Mouse (Mus musculus) embryonic facial prominence, embryonic 11.5 days (tissue): ENCODE measurements around the gene Sart1. TPM values are rescaled to one million over a fixed set of nuclear protein-coding genes. Genes with fewer than 3 reads are reported as not detected.

Experiments used
- ATAC-seq: fragments of 200-750 bp; cut with Nextera tagmentation; replicated peaks from 2 replicates; pipeline ENCODE4 v1.8.0; 2017; ENCODE audit warnings: low read depth; ENCODE audit not compliant: insufficient number of reproducible peaks, low FRiP score, low TSS enrichment
- DNase-seq: peaks from one replicate; pipeline ENCODE4 v3.0.0-alpha.2; 2015; ENCODE audit warnings: low spot score
- H3K27ac ChIP-seq: fragments of 300-500 bp; sonication (generic); replicated peaks from 2 replicates; pipeline ENCODE4 v1.5.1; 2014; ENCODE audit warnings: mild to moderate bottlenecking, low read depth, low read length, control low read depth
- H3K27me3 ChIP-seq: fragments of 300-500 bp; sonication (generic); 2 replicates; pipeline ENCODE4 v1.6.1; 2014; ENCODE audit warnings: mild to moderate bottlenecking, low read length, moderate library complexity, mixed read lengths; ENCODE audit not compliant: control insufficient read depth, insufficient read depth
- H3K36me3 ChIP-seq: fragments of 300-500 bp; sonication (generic); replicated peaks from 2 replicates; pipeline ENCODE4 v1.6.1; 2014; ENCODE audit warnings: low read depth, mild to moderate bottlenecking, low read length, moderate library complexity, mixed read lengths; ENCODE audit not compliant: control insufficient read depth, insufficient read depth
- H3K4me1 ChIP-seq: fragments of 300-500 bp; sonication (generic); 2 replicates; pipeline ENCODE4 v1.6.1; 2014; ENCODE audit warnings: low read length, mixed read lengths; ENCODE audit not compliant: control insufficient read depth, insufficient read depth
- H3K4me2 ChIP-seq: fragments of 300-500 bp; sonication (generic); 2 replicates; pipeline ENCODE4 v1.6.1; 2014; ENCODE audit warnings: low read depth, mild to moderate bottlenecking, control low read depth, low read length, moderate library complexity
- H3K4me3 ChIP-seq: fragments of 300-500 bp; sonication (generic); 2 replicates; pipeline ENCODE4 v1.5.1; 2014; ENCODE audit warnings: low read depth, low read length, control low read depth
- H3K9ac ChIP-seq: fragments of 300-500 bp; sonication (generic); replicated peaks from 2 replicates; pipeline ENCODE4 v1.6.1; 2014; ENCODE audit warnings: mild to moderate bottlenecking, control low read depth, low read length
- H3K9me3 ChIP-seq: fragments of 300-500 bp; sonication (generic); replicated peaks from 2 replicates; pipeline ENCODE4 v1.6.1; 2016; ENCODE audit warnings: mild to moderate bottlenecking, low read length, inconsistent platforms, mixed read lengths; ENCODE audit not compliant: control insufficient read depth
- WGBS: fragments of 180-500 bp; shearing (Covaris S2); extraction: QIAGEN DNeasy Blood & Tissue Kit; methylation state at CpG from one replicate; pipeline ENCODE4 v1.1.7; 2014; 5-methylcytosine and 5-hydroxymethylcytosine counted together
- polyA plus RNA-seq: library from polyadenylated mRNA; unstranded; fragments of >200 nt; fragmentation: Nextera tagmentation; extraction: Ambion mirVana; gene quantifications from 2 replicates; pipeline ENCODE4 v1.2.1, GENCODE M21; 2014

The Sart1 gene
- polyA plus RNA-seq, 1 experiment from 2014 or later = 72.9 TPM

- DNase-seq (no peak), ATAC-seq (no peak)
- Histone ChIP-seq H3K4me2 (no peak overlapping the region), H3K4me3 (no peak overlapping the region), H3K36me3 (peaks cover 20% of the 10 kb centered on the region), H3K9ac (no peak overlapping the region), H3K27me3 (no peaks in the 10 kb centered on the region), H3K9me3 (no peaks in the 10 kb centered on the region), H3K4me1 (no peaks in the 10 kb centered on the region), H3K27ac (no peak overlapping the region)
- WGBS = 98% methylated on average over 1 of the region's 1 CpGs
Observed at GRCm38 (mm10) chr19:5377446-5377845, 11.1 kb downstream of the Sart1 start.

- H3K9ac ChIP-seq = no peak overlapping the region
- DNase-seq (no peak), ATAC-seq (no peak)
- no peak overlapping the region for H3K27ac ChIP-seq
- WGBS = 76% methylated on average over 4 of the region's 4 CpGs
- H3K36me3 ChIP-seq = peaks cover 21% of the 10 kb centered on the region
- no peak overlapping the region for H3K4me3 ChIP-seq
- H3K4me2 ChIP-seq = no peak overlapping the region
- H3K9me3 ChIP-seq = no peaks in the 10 kb centered on the region
- H3K4me1 ChIP-seq = no peaks in the 10 kb centered on the region
- no peaks in the 10 kb centered on the region for H3K27me3 ChIP-seq
Observed at GRCm38 (mm10) chr19:5374748-5375147, 13.8 kb downstream of the Sart1 start.

GRCm38 (mm10) chr19:5374177-5374576 lies 14.3 kb downstream of the Sart1 start:
- Histone ChIP-seq H3K9me3 (no peaks in the 10 kb centered on the region), H3K4me1 (no peaks in the 10 kb centered on the region), H3K4me3 (no peak overlapping the region), H3K36me3 (peaks cover 22% of the 10 kb centered on the region), H3K27ac (no peak overlapping the region), H3K9ac (no peak overlapping the region), H3K27me3 (no peaks in the 10 kb centered on the region), H3K4me2 (no peak overlapping the region)
- no peak for ATAC-seq
- WGBS = 82% methylated on average over 4 of the region's 4 CpGs
- DNase-seq = no peak

GRCm38 (mm10) chr19:5372724-5373123 lies 15.8 kb downstream of the Sart1 start:
- Histone ChIP-seq H3K9ac (no peak overlapping the region), H3K9me3 (no peaks in the 10 kb centered on the region), H3K4me3 (no peak overlapping the region), H3K36me3 (peaks cover 21% of the 10 kb centered on the region), H3K4me2 (no peak overlapping the region), H3K27ac (no peak overlapping the region), H3K27me3 (no peaks in the 10 kb centered on the region), H3K4me1 (no peaks in the 10 kb centered on the region; the same call in none of the 2 replicates)
- 95% methylated on average over 7 of the region's 7 CpGs for WGBS
- no peak for ATAC-seq
- no peak for DNase-seq

- 91% methylated on average over 3 of the region's 3 CpGs for WGBS
- Histone ChIP-seq H3K27me3 (no peaks in the 10 kb centered on the region), H3K4me3 (no peak overlapping the region), H3K9ac (no peak overlapping the region), H3K4me1 (no peaks in the 10 kb centered on the region; the same call in none of the 2 replicates), H3K4me2 (no peak overlapping the region), H3K9me3 (no peaks in the 10 kb centered on the region), H3K36me3 (peaks cover 21% of the 10 kb centered on the region), H3K27ac (no peak overlapping the region)
- ATAC-seq (no peak), DNase-seq (no peak)
Observed at GRCm38 (mm10) chr19:5370932-5371331, 17.6 kb downstream of the Sart1 start.

GRCm38 (mm10) chr19:5367455-5367854 lies 21.0 kb downstream of the Sart1 start:
- no peaks in the 10 kb centered on the region for H3K27me3 ChIP-seq
- H3K9ac ChIP-seq = peak overlapping the region; percentile 73
- peak overlapping the region; percentile 79 for H3K4me2 ChIP-seq
- WGBS = 12% methylated on average over 11 of the region's 11 CpGs
- no peaks in the 10 kb centered on the region for H3K9me3 ChIP-seq
- no peak overlapping the region for H3K27ac ChIP-seq
- no peak for ATAC-seq
- DNase-seq = no peak
- no peaks in the 10 kb centered on the region; the same call in none of the 2 replicates for H3K4me1 ChIP-seq
- peak overlapping the region; percentile 97 for H3K4me3 ChIP-seq
- H3K36me3 ChIP-seq = peaks cover 24% of the 10 kb centered on the region

GRCm38 (mm10) chr19:5367053-5367359 lies 21.5 kb downstream of the Sart1 start, which contains the start of gene Banf1:
Banf1 (minus strand) TSS chr19:5367168.
- Histone ChIP-seq H3K27me3 (no peaks in the 10 kb centered on the region), H3K27ac (peak within 1 kb of the TSS; percentile 57), H3K4me3 (peak within 1 kb of the TSS; percentile 97), H3K9ac (peak within 1 kb of the TSS; percentile 73), H3K36me3 (peaks cover 21% of the 10 kb centered on the region), H3K9me3 (no peaks in the 10 kb centered on the region), H3K4me1 (no peaks in the 10 kb centered on the region; the same call in none of the 2 replicates), H3K4me2 (peak within 1 kb of the TSS; percentile 79)
- ATAC-seq (0 out of 2 replicates have a peak, but pooled peaks have one; percentile 1), DNase-seq (no peak)
- WGBS = under 1% methylated on average over 33 of the region's 33 CpGs

- no peaks in the 10 kb centered on the region for H3K27me3 ChIP-seq
- DNase-seq (peak; percentile 99), ATAC-seq (peak; percentile 94)
- peaks cover 17% of the 10 kb centered on the region for H3K36me3 ChIP-seq
- no peaks in the 10 kb centered on the region; the same call in none of the 2 replicates for H3K4me1 ChIP-seq
- 1% methylated on average over 84 of the region's 92 CpGs for WGBS
- peak within 1 kb of the TSS; percentile 73 for H3K9ac ChIP-seq
- peak within 1 kb of the TSS; percentile 57 for H3K27ac ChIP-seq
- peak within 1 kb of the TSS; percentile 79 for H3K4me2 ChIP-seq
- H3K9me3 ChIP-seq = no peaks in the 10 kb centered on the region
- H3K4me3 ChIP-seq = peak within 1 kb of the TSS; percentile 97
Observed at GRCm38 (mm10) chr19:5366175-5367052, 22.1 kb downstream of the Sart1 start, which contains the start of gene Eif1ad. Eif1ad (plus strand) TSS chr19:5366741.
